Mouse (Mus musculus): ENCODE measurements around the gene Zkscan7. TPM values are rescaled to one million over a fixed set of nuclear protein-coding genes. Genes with fewer than 3 reads are reported as not detected.
"Not testable (repeated sequence)": the region's sequence is repeated elsewhere in the genome, so short reads cannot be mapped to it uniquely, and the experiment has no call there.

Zkscan7 gene
- 1 to 10 TPM; 6.3 to 6.9 TPM for total RNA-seq (2021)

DNA sequence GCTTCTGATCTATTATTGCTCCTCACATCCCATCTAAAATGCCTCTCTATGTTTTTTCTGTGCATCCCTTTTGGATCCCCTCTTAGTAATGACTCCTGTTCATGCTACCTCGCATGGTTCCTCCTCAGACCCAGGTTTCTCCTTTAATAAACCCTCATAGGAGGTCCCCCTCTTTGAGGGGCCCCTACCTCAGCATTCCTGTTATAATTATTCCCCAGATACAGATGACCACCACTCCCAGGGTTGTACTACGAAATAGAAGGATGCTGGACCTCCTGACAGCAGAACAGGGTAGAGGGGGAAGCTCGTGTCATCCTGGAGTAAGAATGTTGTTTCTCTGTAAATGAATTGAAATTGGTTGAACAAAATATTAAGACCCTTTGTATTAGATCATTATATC, at the start of gene Zkscan7:
TSS of gene Zkscan7 (plus strand) at position 301 of the 400 bp plus-strand sequence.
- DNase-seq, result no peak

DNA sequence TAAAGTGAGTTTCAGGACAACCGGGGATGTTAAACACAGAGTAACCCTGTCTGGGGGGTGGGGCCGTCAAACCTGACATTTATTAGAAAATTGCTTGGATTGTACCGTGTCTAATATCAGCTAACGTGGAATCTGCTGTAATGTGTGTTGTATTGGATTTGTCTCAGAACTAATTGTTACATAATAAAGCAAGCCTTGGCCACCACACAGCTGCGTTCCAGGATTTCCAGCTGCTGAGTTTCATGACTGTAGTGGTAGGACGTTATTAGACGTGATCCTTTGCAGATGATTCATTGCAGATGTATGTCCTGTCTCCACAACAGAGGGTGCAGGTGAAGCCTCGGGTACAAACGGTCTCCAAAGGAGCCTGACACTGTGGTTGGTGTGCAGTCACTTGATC, 49.4 kb upstream of the Zkscan7 start:
- intact Hi-C loops (cut with DNase I), result no loop called here
- DNase-seq, result no peak

More for the DNA sequence above, at the start of gene Zkscan7:
- intact Hi-C loops (cut with DNase I), result no loop called here

DNA sequence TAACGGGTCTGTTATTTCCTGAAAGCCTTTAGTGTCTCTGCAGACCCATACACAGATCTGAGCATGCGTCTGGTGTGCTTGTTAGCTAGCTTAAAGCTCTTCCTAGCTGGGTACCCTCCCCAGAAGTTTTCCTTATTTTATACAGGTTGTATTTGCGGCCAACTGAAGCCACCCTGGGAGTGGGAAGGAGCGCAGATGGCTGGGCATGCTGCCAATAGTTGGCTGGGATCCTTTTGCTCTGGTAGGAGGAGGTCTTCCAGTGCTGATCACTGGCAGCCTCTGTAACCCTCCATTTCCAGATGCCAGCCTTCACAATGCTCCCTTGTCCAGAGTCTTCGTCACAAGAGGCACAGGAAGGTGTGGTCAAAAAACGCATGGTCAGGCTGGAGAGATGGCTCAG, 48.7 kb upstream of the Zkscan7 start:
- intact Hi-C loops (cut with DNase I), result no loop called here
- peak; percentile 93 for DNase-seq

DNA sequence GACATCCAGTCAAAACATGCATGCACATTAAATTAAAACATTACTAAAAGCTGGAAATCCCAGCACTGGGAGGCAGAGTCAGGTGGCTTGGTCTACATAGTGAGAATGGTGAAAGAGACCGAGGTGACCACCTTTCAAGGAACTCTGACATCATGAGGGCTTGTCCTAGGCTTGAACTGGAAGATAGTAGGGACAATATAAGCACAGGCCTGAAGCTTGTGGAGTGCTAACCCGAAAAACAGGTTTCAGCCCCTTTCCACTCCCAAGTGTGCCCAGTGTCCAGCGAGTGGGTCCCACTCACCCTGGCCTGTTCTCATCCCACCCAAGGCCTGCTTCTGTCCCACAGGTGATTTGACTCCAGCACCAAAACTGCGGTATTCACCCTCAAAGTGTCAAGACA, 48.3 kb upstream of the Zkscan7 start:
- no peak for DNase-seq
- intact Hi-C loops (cut with DNase I), result no loop called here

DNA sequence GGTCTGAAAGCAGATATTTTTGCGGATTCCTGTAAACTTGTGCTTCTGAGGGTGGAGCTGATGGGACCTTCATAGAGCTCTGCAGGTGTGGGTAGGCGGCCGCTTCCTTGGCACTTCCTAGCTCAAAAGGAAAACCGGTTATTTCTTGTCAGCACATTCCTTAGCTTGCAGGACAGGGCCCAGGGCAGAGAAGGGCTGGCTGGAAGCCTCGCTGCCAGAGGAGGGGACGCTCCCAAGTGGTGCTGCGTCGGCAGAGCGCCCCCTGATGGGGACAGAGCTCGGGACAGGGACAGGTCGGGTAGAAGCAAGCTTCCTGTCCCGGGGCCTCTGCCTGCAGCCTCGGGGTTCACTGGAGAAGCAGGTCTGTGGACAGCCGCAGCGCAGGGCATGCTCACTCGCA, 47.8 kb upstream of the Zkscan7 start:
- intact Hi-C loops (cut with DNase I), result no loop called here

DNA sequence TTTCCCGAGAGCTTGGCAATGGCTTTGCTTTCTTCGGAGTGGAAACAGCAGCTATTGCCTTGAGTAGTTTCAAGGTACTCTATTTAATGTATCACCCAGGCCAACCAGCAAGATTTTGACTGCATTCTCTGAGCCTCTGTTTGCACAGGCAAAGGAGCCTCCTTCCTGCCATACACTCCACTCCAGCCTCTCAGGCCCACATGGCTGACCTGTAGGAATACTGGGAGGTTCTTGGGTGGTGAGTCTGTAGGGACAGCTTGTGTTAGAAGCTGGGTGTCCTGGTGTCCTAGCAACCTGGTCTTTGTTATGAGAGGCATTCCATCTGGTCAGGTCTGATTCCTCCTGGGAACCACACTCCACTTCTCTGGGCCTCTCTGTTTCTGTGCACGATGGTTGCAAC, 41.7 kb upstream of the Zkscan7 start, which contains the start of gene Gm35549:
TSS of gene Gm35549 (minus strand) at position 276 of the 400 bp plus-strand sequence.
- intact Hi-C loops (cut with DNase I), result no loop called here

More for the DNA sequence above, 47.8 kb upstream of the Zkscan7 start:
- DNase-seq, result peak; percentile 49

DNA sequence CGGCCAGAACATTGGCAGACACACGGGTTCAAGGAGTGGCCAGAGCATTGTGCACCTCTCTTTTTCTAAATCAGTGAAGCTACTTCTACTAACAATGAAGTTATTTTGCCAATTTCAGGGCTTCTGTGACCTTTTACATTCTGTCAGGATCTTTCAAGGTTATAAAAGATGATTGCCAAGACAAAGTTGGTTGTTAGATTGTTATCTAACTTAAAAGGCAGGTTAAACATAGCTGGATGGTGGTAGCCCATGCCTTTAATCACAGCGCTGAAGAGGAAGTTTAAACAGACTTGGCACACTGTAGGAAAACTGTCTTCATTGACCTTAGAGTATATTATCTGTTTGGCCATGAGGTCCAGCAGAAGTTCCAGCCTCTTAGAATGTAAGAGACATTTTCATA, 39.9 kb upstream of the Zkscan7 start:
- intact Hi-C loops (cut with DNase I), result no loop called here

More for the DNA sequence above, 41.7 kb upstream of the Zkscan7 start, which contains the start of gene Gm35549:
- no peak for DNase-seq

DNA sequence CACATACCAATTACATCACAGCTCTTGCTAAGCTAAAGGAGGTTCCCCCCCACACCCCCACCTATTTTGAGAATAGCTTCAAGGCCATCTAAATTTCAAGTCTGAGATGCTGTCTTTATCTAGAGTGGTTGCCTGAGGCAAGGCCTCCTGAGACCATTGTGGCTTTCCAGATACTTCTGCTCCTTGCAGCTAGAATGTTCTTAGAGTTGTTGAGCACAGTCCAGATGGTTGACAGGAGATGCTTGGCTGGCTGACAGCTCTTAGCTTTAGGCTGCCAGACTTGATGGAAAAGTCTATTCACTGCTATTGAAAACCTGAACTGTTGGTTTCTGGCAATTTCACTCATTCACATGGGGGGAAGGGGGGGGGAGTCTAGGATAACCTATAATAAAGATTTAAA, 39.3 kb upstream of the Zkscan7 start:
- intact Hi-C loops (cut with DNase I), result no loop called here
- peak; percentile 38 for DNase-seq

More for the DNA sequence above, 39.9 kb upstream of the Zkscan7 start:
- no peak for DNase-seq

DNA sequence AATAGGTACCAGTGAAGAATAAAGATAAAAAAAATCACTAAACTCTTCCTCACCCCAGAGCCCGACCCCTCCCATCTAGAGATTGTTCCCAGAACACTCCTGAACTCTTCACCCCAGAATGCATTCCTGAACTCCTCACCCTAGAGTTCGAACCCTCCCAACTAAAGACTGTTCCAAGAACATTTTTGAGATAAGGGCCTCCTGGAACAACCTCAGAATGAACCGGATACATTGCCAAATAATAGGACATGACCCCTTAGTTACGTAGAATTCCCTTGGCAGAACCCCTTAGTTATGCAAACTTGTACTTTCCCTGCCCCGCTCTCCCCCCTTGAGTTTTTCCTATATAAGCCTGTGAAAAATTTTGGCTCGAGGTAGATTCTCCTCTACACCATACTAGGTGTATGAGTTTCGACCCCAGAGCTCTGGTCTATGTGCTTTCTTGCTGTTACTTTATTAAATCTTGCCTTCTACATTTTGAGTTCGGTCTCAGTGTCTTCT, 37.6 kb upstream of the Zkscan7 start:
- DNase-seq; intact Hi-C loops (cut with DNase I): not testable (repeated sequence)

DNA sequence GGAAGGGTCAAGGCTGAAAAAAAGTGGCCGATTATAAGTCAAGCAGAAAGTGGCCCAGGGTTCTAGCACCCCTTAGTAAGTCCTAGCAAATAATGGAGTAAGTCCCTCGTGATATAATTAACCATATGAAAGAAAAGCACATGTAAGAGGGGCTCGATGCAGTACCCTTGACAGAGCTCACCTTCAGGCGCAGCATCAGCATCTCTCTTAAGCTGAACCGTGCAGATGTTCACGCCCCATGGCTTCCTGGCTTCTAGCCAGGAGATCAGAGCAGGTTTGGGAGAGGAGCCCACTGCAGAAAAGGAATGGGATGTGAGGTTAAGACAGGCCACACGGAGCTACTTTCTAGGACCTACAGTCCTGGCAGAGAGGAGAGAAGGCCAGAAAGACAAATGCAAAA, 31.0 kb upstream of the Zkscan7 start:
- intact Hi-C loops (cut with DNase I), result no loop called here
- DNase-seq, result no peak

DNA sequence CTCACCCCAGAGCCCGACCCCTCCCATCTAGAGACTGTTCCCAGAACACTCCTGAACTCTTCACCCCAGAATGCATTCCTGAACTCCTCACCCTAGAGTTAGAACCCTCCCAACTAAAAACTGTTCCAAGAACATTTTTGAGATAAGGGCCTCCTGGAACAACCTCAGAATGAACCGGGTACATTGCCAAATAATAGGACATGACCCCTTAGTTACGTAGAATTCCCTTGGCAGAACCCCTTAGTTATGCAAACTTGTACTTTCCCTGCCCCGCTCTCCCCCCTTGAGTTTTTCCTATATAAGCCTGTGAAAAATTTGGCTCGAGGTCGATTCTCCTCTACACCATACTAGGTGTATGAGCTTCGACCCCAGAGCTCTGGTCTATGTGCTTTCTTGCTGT, 30.3 kb upstream of the Zkscan7 start:
- intact Hi-C loops (cut with DNase I); DNase-seq: not testable (repeated sequence)

DNA sequence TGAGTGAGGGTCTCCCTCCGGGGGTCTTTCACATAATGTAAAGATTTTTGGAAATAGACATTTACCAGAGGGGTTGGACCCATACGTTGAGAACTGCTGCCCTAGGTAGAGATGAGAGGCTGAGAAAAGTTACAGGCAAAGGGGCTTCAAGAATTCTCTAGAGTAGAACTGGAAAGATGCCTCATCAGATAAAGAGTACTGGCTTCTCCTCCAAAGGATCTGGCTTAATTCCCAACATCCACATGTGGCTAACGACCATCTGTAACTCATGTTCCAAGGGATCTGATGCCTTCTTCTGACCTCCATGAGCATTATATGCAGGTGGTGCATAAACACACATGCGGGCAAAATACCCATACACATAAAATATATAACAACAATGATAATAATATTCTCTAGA, 29.9 kb upstream of the Zkscan7 start:
- DNase-seq, result no peak
- intact Hi-C loops (cut with DNase I), result no loop called here

DNA sequence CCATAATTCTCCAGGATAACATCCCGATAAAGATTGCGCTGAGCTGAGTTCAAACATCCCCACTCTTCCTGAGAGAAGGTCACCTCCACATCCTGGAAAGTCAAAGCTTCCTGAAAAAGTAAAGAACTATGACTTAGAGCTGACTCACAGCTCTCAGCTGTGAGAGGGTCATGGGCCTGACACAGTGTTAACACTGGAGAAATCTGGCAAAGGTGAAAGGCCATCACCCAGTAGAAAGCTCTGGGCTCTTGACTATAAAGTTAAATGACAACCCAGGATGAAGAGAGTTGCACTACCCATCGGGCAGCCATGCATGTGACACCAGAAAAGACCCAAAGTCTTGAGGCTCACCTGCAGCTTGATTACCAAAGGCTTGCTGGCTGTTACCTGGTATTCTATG, 28.8 kb upstream of the Zkscan7 start:
- no peak for DNase-seq
- intact Hi-C loops (cut with DNase I), result no loop called here

DNA sequence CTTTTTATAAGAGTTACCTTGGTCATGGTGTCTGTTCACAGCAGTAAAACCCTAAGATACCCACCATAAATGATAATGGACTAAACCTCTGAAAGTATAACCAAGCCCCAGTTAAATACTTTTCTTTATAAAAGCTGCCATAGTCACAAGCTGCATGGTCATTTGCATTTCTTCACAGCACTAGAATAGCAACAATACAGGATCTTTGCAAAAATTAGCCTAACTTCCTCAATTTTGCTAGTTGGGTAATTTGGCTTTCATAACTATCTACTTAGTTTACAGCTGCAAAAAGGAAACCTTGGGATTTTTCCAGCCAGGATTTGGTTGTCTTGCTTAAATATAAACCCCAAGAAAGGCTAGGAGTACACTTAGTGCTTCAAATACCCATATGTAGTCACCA, 24.7 kb upstream of the Zkscan7 start:
- no peak for DNase-seq

DNA sequence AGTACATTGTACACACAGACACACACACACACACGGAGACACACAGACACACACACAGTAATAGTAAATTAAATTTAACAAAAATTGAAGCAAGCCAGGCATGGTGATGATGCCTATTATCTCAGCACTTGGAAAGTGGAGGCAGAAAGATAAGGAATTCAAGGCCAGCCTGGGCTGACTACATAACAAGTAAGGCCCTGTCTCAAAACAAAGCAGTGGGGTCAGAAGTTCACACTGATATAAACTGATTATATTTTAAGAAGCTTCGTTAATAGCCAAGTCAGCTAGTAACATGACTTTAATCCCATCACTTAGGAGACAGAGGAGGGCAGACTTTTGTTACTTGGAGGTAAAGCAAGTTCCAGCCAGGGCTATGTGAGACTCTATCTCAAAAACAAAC, 21.8 kb upstream of the Zkscan7 start:
- intact Hi-C loops (cut with DNase I), result no loop called here

More for the DNA sequence above, 24.7 kb upstream of the Zkscan7 start:
- intact Hi-C loops (cut with DNase I), result no loop called here

DNA sequence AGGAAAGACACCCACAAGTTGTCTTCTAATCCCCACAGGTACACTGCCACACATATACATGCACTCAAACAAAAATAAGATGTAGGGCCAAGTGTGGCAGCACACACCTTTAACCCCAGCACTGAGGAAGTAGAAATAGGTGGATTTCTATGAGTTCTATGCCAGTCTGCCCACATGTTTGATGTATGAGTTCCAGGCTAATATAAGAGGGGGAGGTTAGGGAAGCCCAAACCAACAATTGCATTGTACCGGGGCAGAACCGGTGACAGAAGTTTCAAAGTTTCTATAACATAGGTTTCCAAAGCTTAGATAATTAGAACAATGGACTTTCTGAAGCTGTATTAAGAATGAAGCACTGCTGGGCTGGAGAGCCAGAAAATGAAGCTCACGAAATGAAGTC, 20.6 kb upstream of the Zkscan7 start:
- DNase-seq, result no peak
- intact Hi-C loops (cut with DNase I), result no loop called here

More for the DNA sequence above, 21.8 kb upstream of the Zkscan7 start:
- no peak for DNase-seq

DNA sequence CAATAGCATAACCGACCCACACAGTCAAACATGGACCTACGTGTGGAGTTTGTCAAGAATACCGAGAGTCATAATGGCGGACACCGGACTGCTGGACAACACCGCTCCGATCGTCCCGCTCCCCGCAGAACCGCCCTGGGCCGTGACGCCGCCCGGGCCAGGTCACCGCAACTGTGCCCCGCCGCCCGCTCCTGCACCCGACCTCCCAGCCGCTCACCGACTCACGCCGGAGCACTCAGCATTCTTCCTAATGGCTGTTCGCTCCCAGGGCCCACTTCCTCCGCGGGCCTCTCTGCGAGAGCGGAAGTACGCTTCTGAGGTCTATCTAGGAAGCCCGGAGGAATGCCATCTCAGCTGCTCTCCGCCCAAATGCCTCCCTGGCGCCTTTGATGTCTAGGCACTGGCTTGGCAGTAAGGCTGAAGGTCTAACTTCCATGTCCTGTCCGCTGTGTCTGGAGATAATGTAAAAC, 19.8 kb upstream of the Zkscan7 start, which contains the start of gene Zfp445:
TSS of gene Zfp445 (minus strand) at position 310 of the 470 bp plus-strand sequence.
- intact Hi-C loops (cut with DNase I), result no loop called here
- peak; percentile 78 for DNase-seq

DNA sequence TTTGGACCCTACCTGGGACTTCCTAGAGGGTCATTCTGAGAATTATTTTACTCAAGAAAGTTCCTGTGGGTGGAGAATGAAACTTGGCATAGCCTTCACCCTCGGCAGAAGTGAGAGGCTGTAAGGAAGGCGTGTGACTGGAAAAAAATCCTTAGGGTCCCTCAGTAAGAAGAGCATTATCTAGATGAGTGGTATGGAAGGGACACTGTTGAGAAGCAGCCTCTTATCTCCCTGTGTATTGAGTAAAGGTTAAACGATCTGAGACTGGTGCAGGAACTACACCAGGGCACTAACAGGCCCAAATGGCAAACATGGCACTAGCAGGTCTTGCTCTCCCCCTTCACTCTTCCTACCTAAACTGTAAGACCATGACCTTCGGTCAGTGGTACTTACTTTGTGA, 19.3 kb upstream of the Zkscan7 start:
- DNase-seq, result no peak
- intact Hi-C loops (cut with DNase I), result no loop called here

DNA sequence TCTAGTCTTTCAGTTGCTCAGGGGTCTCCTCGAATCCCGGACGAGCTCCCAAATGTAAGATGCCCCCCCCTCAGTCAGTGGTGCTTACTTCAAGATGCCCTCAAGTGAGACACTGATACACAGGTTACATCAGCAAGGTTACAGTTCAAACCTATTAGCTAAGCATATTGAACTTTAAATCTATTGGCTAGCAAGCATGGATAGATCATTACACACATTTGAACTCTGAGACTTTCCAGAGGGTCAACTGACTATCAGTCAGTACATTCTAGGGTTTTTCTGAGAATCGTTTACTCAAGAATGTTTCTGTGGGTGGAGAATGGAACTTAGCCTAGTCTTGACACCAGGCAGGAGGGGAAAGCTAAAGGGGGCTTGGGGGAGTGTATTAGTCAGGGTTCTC, 12.9 kb upstream of the Zkscan7 start:
- no peak for DNase-seq
- intact Hi-C loops (cut with DNase I), result no loop called here

DNA sequence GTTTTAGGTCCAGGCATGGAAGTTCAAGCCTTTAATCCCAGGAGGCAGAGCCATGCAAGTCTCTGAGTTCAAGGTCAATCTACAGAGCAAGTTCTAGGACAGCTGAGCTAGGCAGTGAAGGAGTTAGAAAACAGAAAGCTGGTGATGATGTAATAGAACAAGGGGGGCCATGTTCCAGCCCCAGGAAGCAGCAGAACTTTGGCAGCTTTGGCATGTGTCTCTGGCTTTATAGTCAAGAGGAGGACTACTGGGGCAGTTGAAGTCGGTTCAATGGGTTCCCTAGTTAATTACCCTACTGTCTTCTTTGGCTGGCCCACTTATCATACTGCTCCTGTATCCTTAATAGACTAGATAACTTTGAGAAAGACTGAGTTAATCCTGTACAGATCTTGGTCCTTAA, 10.8 kb upstream of the Zkscan7 start:
- intact Hi-C loops (cut with DNase I), result no loop called here
- no peak for DNase-seq

DNA sequence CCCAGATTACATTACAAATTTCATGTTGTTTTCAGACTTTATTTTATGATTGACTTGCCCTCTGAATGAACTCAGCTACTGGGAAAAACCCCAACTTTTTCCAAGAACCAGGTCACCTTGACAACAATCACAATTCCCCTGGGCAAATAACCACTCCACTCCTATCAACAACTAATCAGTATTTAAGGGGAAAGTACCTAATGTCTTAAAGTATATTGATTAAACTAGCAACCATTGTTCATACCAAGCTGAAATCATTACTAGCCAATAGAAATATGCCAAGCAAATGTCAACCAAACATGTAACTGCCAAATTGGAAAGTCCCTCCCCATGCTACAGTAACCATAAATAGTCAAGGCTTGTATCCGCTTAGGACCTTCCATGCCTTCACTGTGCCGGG, 10.3 kb upstream of the Zkscan7 start:
- DNase-seq, result no peak
- intact Hi-C loops (cut with DNase I), result no loop called here

DNA sequence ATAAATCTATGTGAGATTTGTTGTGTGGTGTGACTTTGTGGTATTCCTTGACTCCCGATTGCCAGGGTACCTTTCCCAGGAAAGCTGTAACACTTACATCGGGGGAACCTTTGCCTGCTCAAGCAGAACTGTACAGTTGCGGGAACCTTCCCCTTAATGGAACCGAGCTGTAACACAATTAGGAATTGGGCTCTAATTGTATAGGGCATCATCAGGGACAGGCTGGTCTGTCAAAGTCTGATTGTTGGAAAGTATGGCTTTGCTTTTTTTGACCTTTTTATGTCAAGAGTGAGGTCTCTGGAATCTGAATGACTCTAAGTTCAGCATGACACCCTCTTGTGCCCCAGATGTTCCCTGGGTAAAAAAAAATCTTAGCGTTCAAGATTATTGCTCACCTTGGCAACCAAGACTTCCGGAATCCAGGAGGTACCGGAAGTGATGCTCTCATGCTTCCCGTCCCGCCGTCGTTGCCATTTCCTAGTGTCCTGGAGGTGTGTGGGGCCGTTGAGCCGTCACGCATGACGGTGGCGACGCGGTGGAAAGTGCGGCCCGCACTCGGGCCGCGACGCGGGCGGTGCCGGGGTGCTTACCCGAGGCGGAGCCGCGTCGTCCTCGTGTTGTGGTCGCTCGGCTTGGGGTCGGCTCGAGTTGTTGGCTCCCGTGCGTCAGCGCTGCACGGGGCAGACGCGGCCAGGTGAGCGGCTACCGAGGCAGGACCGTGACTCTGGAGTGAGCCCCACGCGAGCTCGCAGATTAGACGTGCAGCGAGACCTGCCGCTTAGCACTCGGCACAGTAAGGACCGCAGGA, 1.1 kb downstream of the Zkscan7 start:
- intact Hi-C loops (cut with DNase I), result no loop called here
- DNase-seq, result peak; percentile 48

Data from left cerebral cortex, postnatal 4 days (tissue).